Mouse (Mus musculus): Measurements from ENCODE around the gene Srpx.

GRCm38 (mm10) chrX:10110736-10111135 is 6.8 kb downstream of the Srpx start:
- no peak for TF ChIP-seq CTCF (IDR thresholded peaks at IDR 0.05; ENCODE audit: extremely low read depth, insufficient read length, insufficient replicate concordance, low read depth, low read length)
- no peak for TF ChIP-seq POLR2A (IDR thresholded peaks at IDR 0.05; ENCODE audit: low read depth, low read length)
